10 mouse cellular contexts compared by ENCODE assay signal in genomic region chr7:74551338-74551999, GRCm38 (mm10). TPM values are rescaled to one million over a fixed set of nuclear protein-coding genes. Genes with fewer than 3 reads are reported as not detected.
DNase-seq lines count a peak whose midpoint lies in the region; ATAC-seq lines count a peak whose summit lies in the region.
"Had no signal": no experiment of that assay in that cellular context is flagged by ENCODE, and none has a peak within 500 bp of the region (broad histone marks: within the 10 kb centered on the region; RNA-seq: fewer than 3 reads in every experiment).

No protein-coding gene starts in this region.

- no peak for DNase-seq in heart, postnatal 4 days
- peak; percentile 16 to 33 for DNase-seq in CD8-positive naive resting alpha-beta T cell, adult 2 months (ENCODE audit: low read depth in 2 of 2, low spot score in 2 of 2)
- DNase-seq in cerebellum, postnatal 14 days, result peak; percentile 73 to 77
- DNase-seq in urinary bladder, adult 2 months (ENCODE audit: low spot score), result no peak
- DNase-seq in layer of hippocampus, adult 9-10 months (ENCODE audit: low spot score), result no peak
- DNase-seq: kidney, adult 2 months; liver, embryonic 13.5 days had no signal

- H3K9ac ChIP-seq in heart, embryonic 14.5 days (ENCODE audit: low read length), result no peak overlapping the region
- peak overlapping the region; percentile 48 for H3K9ac ChIP-seq in midbrain, embryonic 16.5 days (ENCODE audit: low read depth, low read length)
- H3K9ac ChIP-seq: liver, embryonic 13.5 days had no signal

- H3K9me3 ChIP-seq in heart, embryonic 14.5 days (ENCODE audit: control insufficient read depth, low read length), result no peaks in the 10 kb centered on the region
- no peaks in the 10 kb centered on the region for H3K9me3 ChIP-seq in midbrain, embryonic 16.5 days (replicated peaks; ENCODE audit: control insufficient read depth, low read length, poor library complexity, severe bottlenecking)
- H3K9me3 ChIP-seq: liver, embryonic 13.5 days had no signal

- 58% methylated on average over 9 of the region's 9 CpGs for WGBS in heart, embryonic 14.5 days
- WGBS in midbrain, embryonic 16.5 days, result 71% methylated on average over 9 of the region's 9 CpGs

- no peaks in the 10 kb centered on the region; the same call in 1 of the 2 replicates for H3K27me3 ChIP-seq in heart, embryonic 14.5 days (ENCODE audit: control insufficient read depth, insufficient read depth, low read length)
- H3K27me3 ChIP-seq in midbrain, embryonic 16.5 days (ENCODE audit: control insufficient read depth, insufficient read depth, low read depth, low read length), result 0 out of 2 replicates have a peak, but pooled peaks cover 3% of the 10 kb centered on the region

- no peaks in the 10 kb centered on the region for H3K36me3 ChIP-seq in heart, embryonic 14.5 days (ENCODE audit: control insufficient read depth, insufficient read depth, low read length)
- H3K36me3 ChIP-seq in midbrain, embryonic 16.5 days (ENCODE audit: control insufficient read depth, insufficient read depth, low read length), result no peaks in the 10 kb centered on the region
- H3K36me3 ChIP-seq: liver, embryonic 13.5 days had no signal

- H3K4me3 ChIP-seq in heart, embryonic 14.5 days (ENCODE audit: control insufficient read depth in 1 of 2, insufficient read depth in 1 of 2, low read depth in 1 of 2, low read length in 2 of 2), result no peak overlapping the region
- H3K4me3 ChIP-seq in midbrain, embryonic 16.5 days (ENCODE audit: low read depth, low read length), result peak overlapping the region; percentile 91
- H3K4me3 ChIP-seq: liver, embryonic 13.5 days had no signal

- peaks cover 17 to 19% of the 10 kb centered on the region in 2 experiments for H3K4me1 ChIP-seq in heart, embryonic 14.5 days (ENCODE audit: control insufficient read depth in 2 of 2, insufficient read depth in 2 of 2, low read length in 2 of 2)
- H3K4me1 ChIP-seq in midbrain, embryonic 16.5 days (ENCODE audit: control insufficient read depth, insufficient read depth, low read length), result peaks cover 34% of the 10 kb centered on the region

- H3K27ac ChIP-seq in heart, embryonic 14.5 days (replicated peaks in 1 of 2; ENCODE audit: control insufficient read depth in 1 of 2, insufficient read depth in 1 of 2, low read depth in 2 of 2, low read length in 2 of 2), result no peak overlapping the region
- H3K27ac ChIP-seq in midbrain, embryonic 16.5 days (ENCODE audit: low read length), result no peak overlapping the region
- H3K27ac ChIP-seq: liver, embryonic 13.5 days had no signal

- no peak for ATAC-seq in heart, embryonic 14.5 days (ENCODE audit: insufficient number of reproducible peaks, insufficient read depth, low FRiP score, low read depth)
- ATAC-seq in midbrain, embryonic 16.5 days, result no peak
- ATAC-seq in erythroid progenitor cell, adult 5-6 weeks (replicated peaks; ENCODE audit: low FRiP score, poor library complexity, severe bottlenecking), result no peak

- 0 out of 2 replicates have a peak overlapping the region, but pooled peaks have one; percentile 76 for H3K4me2 ChIP-seq in heart, embryonic 14.5 days (ENCODE audit: low read length)
- H3K4me2 ChIP-seq in midbrain, embryonic 16.5 days (ENCODE audit: low read length), result peak overlapping the region; percentile 81
- H3K4me2 ChIP-seq: liver, embryonic 13.5 days had no signal

RNA-seq across cellular contexts. Expression of gene Slco3a1, which starts 3.1 kb away (rescaled TPM):
- 15.8 and 16.0 TPM in 2 replicates for polyA plus RNA-seq in heart, embryonic 14.5 days (2014; fragmentation: Nextera tagmentation; extraction: Ambion mirVana)
- total RNA-seq in heart, postnatal 4 days (2021), result 10 to 100 TPM; 44.7 to 47.7 TPM
- polyA plus RNA-seq in midbrain, embryonic 16.5 days (2015; fragmentation: Nextera tagmentation; extraction: Ambion mirVana), result 26.3 and 27.2 TPM in 2 replicates
- 29.0 and 33.7 TPM in 2 replicates for polyA plus RNA-seq in urinary bladder, adult 2 months (2012; rRNA removed)
- total RNA-seq in erythroid progenitor cell, adult 5-6 weeks (2015; ENCODE audit: low replicate concordance), result 4.6 and 4.7 TPM in 2 replicates
- total RNA-seq in erythroid progenitor cell, adult 5-6 weeks (2017; ENCODE audit: low replicate concordance), result 0.39 and 3.0 TPM in 2 replicates

Comparison
In these comparisons a context has a peak if more than half of its experiments do, and no peak if none do; other contexts are left out.
1. DNase-seq: peak in CD8-positive naive resting alpha-beta T cell, adult 2 months (2 of 2) and cerebellum, postnatal 14 days (2 of 2); none in heart, postnatal 4 days (single experiment), urinary bladder, adult 2 months (single experiment) and layer of hippocampus, adult 9-10 months (single experiment).